Mouse (Mus musculus) ovary, adult 18-20 months (tissue): ENCODE measurements around the gene Mrpl43.

Experiments
- DNase-seq: peaks from one replicate; pipeline ENCODE4 v3.0.0; 2022; ENCODE audit warnings: low spot score, mixed read lengths

The Mrpl43 gene

GRCm38 (mm10) chr19:45007425-45008191 is 1.4 kb upstream of the Mrpl43 start:
- DNase-seq, result no peak

GRCm38 (mm10) chr19:45007021-45007420 is 779 bp upstream of the Mrpl43 start:
- DNase-seq, result no peak

DNA sequence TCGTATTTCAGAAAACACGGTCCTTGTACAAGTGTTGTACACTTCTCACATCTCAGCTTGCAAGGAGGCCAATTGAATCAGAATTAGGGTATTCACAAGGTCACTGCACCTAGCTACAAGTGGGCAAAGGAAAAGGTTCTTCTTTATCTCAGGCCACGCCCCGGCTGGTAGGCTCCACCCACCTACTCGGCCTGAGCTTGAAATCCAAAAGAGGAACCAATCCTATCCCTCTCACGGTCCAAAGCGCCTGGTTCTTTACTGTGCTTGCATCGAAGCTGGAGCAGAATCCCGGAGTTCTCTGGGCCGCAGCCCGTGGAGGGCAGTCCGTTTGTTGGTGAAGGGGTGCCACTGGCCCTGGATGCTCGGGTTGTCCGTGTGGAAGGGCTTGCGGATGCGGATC is 798 bp downstream of the Mrpl43 start, which contains the start of gene Twnk:
Gene Twnk (plus strand): TSS at position 220 of the 400 bp plus-strand sequence.
- DNase-seq, result no peak

GRCm38 (mm10) chr19:45003740-45004516 is 2.3 kb downstream of the Mrpl43 start:
- DNase-seq, result no peak

- DNase-seq, result no peak
Measured at GRCm38 (mm10) chr19:45002301-45002700, 3.9 kb downstream of the Mrpl43 start.

DNA sequence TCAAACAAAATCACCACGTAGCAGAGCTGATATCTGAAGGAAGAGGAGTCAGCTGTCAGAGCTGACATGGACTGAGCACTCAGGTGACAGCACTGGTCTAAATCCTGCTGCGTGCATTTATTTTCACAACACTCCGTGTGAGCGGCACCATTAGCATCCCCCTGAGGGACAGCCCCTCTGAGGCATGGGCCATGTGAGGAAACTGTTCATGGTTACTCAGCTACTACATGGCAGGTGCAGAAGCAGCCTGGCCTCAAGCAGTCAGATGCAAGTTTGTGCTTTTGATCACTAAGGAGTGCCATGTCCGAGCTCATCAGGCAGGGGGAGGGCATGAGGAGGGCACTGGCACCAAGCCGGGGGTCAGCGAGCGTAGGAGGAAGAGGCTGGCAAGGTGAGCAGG is 6.6 kb downstream of the Mrpl43 start:
- DNase-seq, result no peak

DNA sequence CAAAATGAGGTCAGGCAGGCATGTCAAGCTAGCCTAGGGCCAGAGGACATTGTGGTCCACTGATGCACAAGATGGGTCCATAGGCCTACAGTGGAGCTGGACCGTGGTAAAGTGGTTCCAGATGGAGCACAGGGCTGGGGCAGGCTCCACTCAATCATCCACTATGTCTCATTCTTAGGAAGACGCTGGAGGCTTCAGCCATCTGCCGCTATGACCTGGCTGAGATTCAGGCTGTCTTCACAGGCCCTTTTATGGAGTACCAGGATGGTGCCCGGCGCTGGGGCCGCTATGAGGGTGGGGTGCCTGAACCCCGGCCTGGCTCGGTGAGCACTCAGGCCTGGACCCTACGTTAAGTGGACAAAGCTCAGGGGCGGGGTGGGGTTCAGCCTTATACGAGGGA is 8.5 kb downstream of the Mrpl43 start:
- no peak for DNase-seq

DNA sequence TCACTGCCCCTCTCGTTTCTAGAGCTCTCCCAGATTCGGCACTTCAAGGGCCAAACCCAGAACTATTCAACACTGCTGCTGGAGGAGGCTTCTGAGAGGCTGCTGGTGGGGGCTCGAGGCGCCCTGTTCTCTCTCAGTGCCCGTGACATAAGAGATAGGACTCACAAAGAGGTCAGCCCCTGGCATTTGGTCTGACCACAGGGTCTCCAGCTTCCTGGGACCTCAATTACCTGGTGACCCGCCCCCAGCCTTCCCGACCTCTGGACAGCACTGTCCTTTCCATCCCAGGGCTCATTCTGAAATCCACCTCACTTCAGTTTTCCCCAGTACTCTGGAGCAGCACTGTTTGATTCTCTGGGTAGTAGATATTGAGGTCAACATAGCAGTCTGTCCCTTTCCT is 13.5 kb downstream of the Mrpl43 start:
- DNase-seq, result no peak

- no peak for DNase-seq
Measured at GRCm38 (mm10) chr19:44992246-44992645, 14.0 kb downstream of the Mrpl43 start.

- DNase-seq, result no peak
Measured at GRCm38 (mm10) chr19:44991031-44991430, 15.2 kb downstream of the Mrpl43 start.

DNA sequence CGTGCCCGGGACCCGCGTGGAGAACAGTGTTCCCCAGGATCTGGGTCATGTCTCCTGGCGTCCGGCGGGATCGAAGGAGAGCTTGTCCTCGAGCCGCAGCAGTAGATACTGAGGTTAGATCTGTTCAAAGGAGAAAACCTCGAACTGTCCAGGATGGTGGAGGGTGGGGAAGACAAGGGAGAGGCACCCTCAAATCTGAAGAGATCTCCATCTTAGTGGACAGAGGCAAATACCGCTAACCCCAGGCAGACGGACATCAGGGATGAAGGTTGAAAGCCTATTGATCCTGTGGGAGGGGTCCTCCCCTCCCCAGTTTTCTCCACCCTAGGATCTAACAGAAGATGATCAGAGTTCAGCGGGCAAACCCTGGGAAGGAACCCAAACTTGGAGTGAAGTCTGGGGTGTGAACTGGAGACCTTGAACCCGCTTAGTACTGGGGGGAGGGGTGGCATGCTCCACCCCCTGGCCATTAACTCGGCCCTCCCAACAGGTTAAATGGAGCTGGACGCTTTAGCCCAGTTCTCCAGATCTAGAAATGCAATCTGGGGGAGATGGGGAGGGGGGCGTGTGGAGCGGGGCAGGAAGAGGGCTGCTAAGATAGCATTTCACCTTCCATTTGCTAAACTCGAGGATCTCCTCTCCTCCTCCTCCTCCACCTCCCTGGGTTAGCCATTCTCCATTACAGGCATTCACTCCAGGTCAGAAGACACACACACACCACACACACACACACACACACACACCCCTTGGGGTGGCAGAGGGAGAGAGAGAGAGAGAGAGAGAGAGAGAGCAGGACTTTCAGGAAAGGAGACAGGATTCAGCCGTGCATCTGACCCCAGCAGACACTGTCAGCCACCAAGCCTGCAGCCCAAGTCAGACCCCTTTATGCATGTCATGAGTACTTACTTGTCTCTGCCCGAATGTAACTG is 16.4 kb downstream of the Mrpl43 start:
- no peak for DNase-seq

GRCm38 (mm10) chr19:44988831-44989566 is 17.2 kb downstream of the Mrpl43 start, which contains the start of gene Sema4g:
Gene Sema4g, plus strand, starts transcription at chr19:44989101.
- no peak for DNase-seq

GRCm38 (mm10) chr19:44988321-44988720 is 17.9 kb downstream of the Mrpl43 start:
- no peak for DNase-seq

- no peak for DNase-seq
Measured at GRCm38 (mm10) chr19:44987851-44988250, 18.4 kb downstream of the Mrpl43 start.

DNA sequence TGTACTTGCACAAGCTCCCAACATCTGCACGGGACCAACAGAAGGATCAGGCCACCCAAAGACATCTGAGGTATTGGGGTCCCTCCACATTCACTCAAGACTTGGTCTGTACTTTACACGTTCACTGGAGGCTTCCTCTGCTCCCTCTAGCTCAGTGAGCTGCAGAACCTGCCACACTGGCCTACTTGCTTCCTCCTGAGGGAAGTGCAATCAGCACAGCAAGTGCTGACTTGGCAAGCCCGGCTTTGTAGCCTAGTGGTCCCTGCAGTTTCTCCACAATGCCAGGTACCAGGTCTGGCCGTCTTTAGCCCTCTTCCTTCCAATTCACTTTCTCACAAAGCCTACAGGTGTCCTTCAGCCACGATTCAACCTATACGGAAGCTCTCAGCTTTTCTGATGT is 19.2 kb downstream of the Mrpl43 start:
- no peak for DNase-seq

GRCm38 (mm10) chr19:44985159-44985988 is 20.9 kb downstream of the Mrpl43 start:
- DNase-seq, result no peak

DNA sequence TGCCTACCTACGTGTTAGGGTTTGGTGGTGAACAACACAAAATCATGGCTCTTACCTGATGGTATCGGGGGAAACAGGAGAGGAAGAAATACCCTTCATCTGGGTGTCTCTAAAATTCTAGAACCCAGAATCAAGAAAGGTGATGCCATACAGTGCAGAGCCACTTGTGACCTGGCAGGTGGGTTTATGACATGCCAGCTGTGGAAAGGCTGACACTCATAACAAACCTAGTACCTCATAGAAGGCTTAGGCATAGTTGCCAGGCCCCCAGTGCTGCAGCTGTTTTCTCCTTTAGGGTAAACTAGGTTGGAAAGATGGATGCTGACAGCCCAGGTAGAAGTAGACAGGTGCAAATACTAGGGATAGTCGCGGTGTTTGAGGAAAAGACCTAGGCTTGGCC is 21.8 kb downstream of the Mrpl43 start:
- no peak for DNase-seq

GRCm38 (mm10) chr19:44983366-44983765 is 22.9 kb downstream of the Mrpl43 start:
- no peak for DNase-seq

DNA sequence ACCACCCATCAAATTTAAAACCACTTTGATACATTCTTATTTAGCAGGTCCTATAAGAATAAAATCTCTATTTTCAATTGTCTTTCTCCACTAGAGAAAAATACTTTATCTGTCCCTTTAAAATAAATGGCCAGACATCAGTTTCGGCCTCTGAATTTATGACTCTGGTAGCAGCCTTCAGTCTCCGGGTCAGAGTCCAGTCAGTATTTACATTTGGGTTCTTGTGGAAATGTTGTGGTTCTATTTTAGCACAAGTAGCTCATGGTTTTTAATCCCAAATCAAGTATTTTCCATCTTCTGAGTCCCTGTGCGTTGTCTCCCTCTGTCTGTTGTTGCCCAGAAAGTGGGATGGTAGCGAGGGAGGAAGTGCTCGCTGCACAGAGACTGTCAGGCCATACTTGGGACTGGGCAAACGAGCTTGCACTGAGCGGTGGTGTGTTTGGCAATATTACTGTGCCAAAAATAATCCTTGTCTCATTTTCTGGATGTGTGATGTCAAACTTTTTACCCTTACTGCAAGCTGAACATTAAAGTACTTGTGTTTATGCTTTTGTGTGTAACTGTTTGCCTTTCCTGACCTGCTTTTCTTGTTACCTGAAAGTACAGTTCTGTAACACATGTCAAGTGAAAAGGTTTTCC is 23.6 kb downstream of the Mrpl43 start:
- no peak for DNase-seq

DNA sequence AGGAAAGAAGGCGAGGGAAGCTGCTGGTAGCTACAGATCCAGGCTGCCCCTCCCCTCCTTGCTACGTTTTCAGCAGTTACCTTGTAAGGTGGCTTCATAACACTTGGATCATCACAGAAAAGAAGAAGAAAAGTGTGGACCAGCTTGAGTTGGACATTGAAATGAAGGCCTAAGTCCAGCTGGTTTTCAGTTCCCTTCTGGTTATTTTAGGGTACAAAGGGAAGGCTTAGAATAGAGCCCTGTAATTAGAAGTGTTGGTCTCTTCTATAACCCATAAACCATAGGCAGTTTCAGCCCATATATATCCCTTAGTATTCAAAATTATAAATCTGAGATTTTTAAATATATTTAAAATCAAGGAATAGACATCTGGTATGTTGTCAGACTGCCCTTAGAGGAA is 25.5 kb downstream of the Mrpl43 start:
- DNase-seq, result no peak
